Mouse (Mus musculus) brain, embryonic 14.5 days (tissue): ENCODE results near the gene Pkm. TPM values are rescaled to one million over a fixed set of nuclear protein-coding genes. Genes with fewer than 3 reads are reported as not detected.

Experiments used
- DNase-seq: peaks from one replicate; pipeline ENCODE4 v3.0.0-alpha.2; 2011; ENCODE audit warnings: low read depth
- CTCF ChIP-seq: fragments of 200-500 bp; IDR thresholded peaks from 2 replicates; pipeline ENCODE4 v1.5.1; 2012; ENCODE audit warnings: inconsistent platforms, mild to moderate bottlenecking, moderate library complexity, borderline replicate concordance; ENCODE audit not compliant: insufficient read depth, insufficient read length; ENCODE audit errors: extremely low read depth
- POLR2A ChIP-seq: fragments of 200-500 bp; IDR thresholded peaks from 2 replicates; pipeline ENCODE4 v1.6.1; 2012; ENCODE audit warnings: mild to moderate bottlenecking, inconsistent platforms, borderline replicate concordance; ENCODE audit not compliant: poor library complexity, insufficient read depth, insufficient read length, severe bottlenecking; ENCODE audit errors: extremely low read depth
- polyA plus RNA-seq: library from polyadenylated mRNA; depleted of rRNA; stranded (reverse); fragments of >200 nt; gene quantifications from 2 replicates; pipeline ENCODE4 v1.2.3, GENCODE M21; 2012; rRNA removed

The Pkm gene
- 986 and 1,073 TPM in 2 replicates for polyA plus RNA-seq

DNA sequence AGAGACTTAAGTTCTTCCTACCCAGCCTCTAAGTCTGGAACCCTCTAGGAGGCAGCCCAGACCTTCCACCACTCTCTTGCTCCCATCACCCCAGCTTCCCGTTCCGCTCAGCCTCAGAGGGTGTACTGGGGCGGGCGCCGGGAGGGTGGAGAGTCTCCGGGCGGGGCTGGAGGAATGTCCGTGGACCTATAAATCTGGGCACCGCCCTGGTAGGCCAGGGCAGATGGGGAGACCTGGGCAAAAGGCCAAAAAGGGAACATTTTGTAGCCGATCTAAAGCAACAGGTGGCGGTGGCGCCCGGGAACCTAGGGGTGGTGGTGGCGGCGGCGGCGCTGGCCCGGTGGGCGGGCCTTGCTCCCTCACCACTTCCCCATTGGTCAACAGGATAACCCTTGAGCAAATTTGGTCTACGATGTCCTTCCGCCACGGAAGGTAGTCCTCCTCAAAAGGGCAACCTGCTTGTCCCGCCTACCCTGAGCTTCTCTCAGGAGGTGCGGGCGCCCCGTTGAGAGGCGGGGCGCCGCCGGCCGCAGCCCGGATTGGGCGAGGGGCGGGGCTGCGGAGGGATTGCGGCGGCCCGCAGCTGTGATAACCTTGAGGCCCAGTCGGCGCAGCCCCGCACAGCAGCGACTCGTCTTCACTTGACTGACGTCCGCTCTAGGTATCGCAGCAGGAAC, at the start of gene Pkm:
Gene Pkm (plus strand): TSS at position 411 of the 677 bp plus-strand sequence.
- DNase-seq: peak; percentile 99
- TF ChIP-seq CTCF (no peak), POLR2A (peak; percentile 89; the same call in 1 of the 2 replicates)

DNA sequence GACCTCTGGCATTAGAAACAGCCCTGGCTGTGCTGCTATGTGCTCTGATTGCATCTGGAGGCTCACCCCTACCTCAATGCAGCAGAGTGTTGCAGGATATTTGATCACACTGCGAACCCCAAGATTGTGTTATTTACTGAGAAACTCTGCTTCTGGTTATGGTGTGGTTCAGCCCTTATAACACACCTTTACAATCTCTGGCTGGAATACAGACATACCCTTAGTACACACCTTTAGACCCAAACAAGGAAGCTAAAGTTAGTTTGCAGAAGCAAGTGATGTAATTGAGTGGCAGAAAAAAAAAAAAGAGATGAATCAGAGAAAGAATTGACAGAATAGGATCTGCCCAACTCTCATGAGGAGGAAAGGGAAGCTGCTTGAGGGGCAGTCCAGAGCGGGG, 45.2 kb upstream of the Pkm start:
- no peak for DNase-seq
- TF ChIP-seq POLR2A (no peak), CTCF (no peak)

DNA sequence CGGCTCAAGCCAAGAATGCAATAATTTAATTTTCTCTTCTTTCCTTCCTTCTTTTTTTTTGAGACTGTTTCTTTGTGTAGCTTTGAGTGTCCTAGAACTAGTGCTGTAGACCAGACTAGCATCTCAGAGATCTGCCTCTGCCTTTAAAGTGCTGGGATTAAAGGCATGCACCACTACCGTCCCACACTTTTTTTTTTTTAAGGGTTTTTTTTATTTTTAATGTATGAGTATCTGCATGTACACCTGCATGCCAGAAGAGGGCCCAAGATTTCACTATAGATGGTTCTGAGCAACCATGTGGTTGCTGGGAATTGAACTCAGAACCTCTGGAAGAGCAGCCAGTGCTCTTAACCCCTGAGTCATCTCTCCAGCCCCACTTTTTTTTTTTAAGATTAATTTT, 40.4 kb upstream of the Pkm start:
- TF ChIP-seq CTCF (no peak), POLR2A (no peak)

DNA sequence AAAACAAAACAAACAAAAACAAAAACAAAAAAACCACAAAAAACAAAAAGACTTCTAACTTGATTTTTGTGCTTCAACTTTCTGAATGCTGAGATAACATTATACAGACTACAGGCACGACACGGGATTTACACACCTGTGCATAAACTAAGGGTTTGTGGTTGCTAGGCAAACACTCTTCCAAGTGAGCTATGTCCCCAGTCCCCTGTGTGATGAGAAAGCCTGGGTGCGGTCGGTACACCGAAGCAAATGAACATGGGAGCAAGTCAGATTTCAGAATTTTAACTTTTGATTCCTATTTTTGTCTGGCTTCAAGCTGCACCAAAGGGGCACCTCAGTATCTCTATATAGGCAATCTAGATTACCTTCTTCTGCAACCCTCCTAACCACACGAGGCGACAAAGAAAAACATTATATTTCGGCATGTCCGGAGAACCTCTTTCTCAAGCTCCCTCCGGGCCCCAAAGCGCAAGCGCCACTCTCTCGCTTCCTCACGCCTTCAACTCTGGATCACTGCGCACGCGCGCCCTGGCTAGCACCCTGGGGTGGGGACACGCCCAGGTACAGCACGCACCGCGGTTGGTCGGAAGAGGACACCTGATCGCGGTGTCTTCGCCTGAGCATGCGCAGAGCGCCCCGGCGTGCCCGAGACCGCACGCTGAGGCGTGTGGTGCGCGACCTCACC, 39.4 kb upstream of the Pkm start, which contains the start of gene Parp6:
Gene Parp6 (plus strand): TSS at position 663 of the 685 bp plus-strand sequence.
- no peak for TF ChIP-seq CTCF
- no peak for TF ChIP-seq POLR2A
- DNase-seq: peak; percentile 99

More for the DNA sequence above, 40.4 kb upstream of the Pkm start:
- no peak for DNase-seq

DNA sequence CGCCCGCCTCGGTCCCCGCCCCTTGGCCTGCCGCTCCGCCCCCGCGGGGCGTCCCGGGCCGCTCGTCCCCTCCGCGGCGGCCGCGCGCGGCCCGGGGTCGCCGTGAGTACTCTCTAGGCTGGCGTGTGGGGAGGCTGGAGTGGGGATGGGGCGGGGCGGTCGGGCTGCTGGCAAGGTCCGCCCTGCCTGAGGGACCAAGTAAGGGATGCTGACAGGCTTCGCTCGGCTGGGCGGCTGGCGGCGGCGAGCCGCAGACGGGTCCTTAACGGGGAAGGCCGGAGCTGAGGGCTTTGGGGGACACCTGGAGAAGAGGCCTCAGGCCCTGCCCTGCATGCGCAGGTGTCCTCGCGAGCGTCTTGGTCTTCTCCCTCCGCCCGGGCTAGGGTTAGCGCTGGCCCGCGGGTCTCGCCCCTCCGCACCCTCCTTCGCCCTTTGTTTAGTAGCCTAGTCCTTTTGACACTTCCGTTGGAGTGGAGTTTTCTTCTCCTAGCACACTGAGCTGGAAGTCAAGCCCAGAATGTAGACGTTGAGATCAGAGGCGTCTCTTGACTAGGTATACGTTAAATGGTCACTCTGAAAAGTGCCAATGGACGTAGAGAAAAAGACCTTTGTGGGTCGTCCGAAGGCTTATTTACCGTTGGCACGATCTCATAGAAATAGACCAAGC, 38.7 kb upstream of the Pkm start:
- TF ChIP-seq CTCF: no peak
- TF ChIP-seq POLR2A: peak; percentile 74; the same call in 1 of the 2 replicates
- no peak for DNase-seq

DNA sequence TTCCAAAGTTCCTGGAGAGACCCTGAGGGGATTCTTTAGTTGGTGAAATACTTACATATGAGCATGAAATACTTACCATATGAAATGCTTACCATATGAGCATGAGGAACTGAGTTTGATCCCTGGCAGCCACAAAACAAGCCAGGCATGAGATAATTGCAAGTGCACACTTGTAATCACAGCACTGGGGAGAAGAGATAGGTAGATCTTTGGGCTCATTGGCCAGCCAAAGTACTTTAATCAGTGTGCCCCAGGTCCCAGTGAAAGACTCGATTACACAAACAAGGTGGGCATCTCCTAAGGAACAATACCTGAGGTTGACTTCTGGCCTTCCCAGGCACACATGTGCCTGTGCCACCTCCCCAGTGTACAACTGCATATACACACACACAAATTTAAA, 17.8 kb upstream of the Pkm start:
- DNase-seq: no peak
- TF ChIP-seq CTCF (no peak), POLR2A (no peak)

DNA sequence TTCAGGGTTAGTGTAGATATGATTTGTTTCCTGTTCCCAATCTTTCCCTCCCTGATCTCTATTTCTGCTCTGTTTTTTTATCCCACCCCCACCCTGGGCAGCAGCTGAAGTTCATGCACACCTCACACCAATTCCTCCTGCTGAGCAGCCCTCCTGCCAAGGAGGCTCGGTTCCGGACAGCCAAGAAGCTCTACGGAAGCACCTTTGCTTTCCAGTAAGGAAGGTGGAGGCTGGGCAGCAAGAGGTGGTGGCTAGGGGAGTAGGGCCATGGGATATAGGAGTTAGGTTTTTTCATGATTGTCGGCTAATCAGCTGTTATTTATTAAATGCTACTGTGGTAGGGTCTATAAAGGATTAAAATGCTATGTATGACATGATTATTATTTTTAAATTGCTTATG, 16.2 kb upstream of the Pkm start:
- no peak for DNase-seq
- TF ChIP-seq CTCF: no peak
- no peak for TF ChIP-seq POLR2A

DNA sequence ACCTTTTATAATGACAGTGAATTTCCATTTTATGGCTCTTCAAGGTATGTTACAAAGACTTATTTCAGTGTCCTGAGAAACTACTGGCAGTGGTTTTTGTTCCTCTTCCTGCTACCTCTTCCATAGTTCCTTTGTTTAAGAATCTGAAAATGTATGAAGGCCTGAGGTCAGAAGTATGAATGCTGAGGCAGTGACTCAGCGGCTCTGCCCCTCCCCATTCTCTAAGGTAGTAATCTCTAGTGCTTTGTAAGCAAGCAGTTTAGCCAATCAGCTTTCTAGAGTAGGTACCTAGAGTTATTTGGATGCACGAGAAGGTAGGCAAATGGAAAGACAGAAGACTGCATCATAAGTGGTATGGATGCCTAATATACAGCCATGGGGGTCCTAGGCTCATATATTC, 14.8 kb upstream of the Pkm start:
- TF ChIP-seq CTCF (no peak), POLR2A (no peak)
- DNase-seq: no peak

DNA sequence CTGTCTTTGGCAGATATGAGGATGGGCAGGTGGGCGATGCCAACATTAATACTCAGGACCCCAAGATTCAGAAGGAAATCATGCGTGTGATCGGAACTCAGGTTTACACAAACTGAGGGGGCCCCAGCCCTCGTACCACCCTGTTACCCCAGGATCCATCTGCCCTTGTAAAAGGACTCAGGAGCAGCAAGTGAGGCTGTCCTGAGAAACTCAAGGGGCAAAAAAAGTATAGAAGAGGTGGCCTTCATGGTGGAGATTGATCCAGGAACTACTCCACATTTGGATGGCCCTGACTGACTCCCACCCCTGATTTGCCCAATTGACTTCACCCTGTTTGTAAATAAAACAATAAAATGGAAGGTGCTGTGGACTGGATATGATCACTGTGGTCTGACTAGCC, 6.3 kb upstream of the Pkm start:
- no peak for DNase-seq
- no peak for TF ChIP-seq POLR2A
- no peak for TF ChIP-seq CTCF

DNA sequence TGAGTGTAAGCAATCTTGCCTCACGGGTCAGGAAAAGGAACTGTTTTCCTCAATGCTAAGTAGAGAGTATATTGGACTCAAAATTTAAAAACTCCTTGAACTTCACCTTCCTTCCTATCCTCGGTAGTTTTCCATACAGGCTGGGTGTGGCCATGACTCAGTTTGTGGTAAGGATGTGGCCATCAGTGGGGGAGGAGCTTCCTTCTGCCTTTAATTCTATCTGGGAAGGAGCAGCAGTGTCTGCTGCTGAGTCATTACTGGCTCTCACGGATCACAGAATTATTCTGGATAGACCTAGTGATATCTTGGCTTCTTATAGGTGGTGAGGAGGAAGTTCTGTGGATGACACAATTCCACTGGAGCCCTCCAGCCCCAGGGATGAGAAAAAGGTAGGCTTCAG, 2.8 kb upstream of the Pkm start:
- no peak for DNase-seq
- TF ChIP-seq CTCF (no peak), POLR2A (no peak)

DNA sequence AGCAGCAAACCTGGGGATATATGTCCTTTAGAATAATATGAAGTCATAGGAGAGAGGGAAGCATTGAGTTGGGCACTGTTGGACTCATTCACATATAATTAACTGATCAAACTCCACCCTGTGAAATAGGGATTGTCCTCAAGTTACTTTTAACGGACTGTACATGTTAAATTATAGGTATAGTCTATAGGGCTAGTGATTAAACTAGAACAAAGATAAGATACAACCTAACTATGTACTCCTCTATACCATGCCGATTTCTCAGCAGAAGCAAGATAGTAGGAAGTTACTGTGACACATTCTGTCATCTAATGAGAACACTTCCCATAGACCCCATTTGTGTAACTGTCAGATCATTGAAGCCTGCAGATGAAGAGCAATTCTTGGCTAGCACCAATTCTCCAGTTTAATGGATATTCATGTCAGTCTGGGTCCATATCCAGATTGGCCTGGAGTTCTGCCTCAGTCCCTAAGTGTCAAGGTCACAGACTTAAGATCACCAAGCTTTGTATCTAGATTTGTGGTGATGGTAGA, 1.7 kb upstream of the Pkm start:
- TF ChIP-seq CTCF: no peak
- no peak for TF ChIP-seq POLR2A

More for the DNA sequence above, 1.7 kb upstream of the Pkm start:
- DNase-seq: no peak
